In genomic region chr1:97969765-97970164, GRCm38 (mm10) we compare ENCODE assay signal across 25 mouse cellular contexts.
"Had no signal": no experiment of that assay in that cellular context is flagged by ENCODE, and none has a peak within 500 bp of the region (broad histone marks: within the 10 kb centered on the region; RNA-seq: fewer than 3 reads in every experiment).

No protein-coding gene starts in this region.

- H3K4me1 ChIP-seq: hindbrain, embryonic 10.5 days; kidney, embryonic 15.5 days; limb, embryonic 15.5 days; liver, embryonic 12.5 days had no signal

- H3K27me3 ChIP-seq: hindbrain, embryonic 12.5 days; kidney, embryonic 15.5 days; limb, embryonic 13.5 days; limb, embryonic 15.5 days; liver, embryonic 12.5 days had no signal

- H3K9ac ChIP-seq: hindbrain, embryonic 12.5 days; hindbrain, embryonic 14.5 days; kidney, embryonic 15.5 days; limb, embryonic 13.5 days; limb, embryonic 15.5 days; liver, embryonic 12.5 days; liver, embryonic 14.5 days had no signal

- H3K27ac ChIP-seq: gastrocnemius, adult 2 months; heart, embryonic 10.5 days; hindbrain, embryonic 10.5 days; hindbrain, embryonic 12.5 days; hindbrain, embryonic 14.5 days; kidney, embryonic 15.5 days; kidney, postnatal 0 days; limb, embryonic 13.5 days; limb, embryonic 15.5 days; liver, embryonic 12.5 days; liver, embryonic 14.5 days had no signal

- H3K4me2 ChIP-seq: hindbrain, embryonic 12.5 days; hindbrain, embryonic 14.5 days; kidney, embryonic 15.5 days; limb, embryonic 13.5 days; limb, embryonic 15.5 days; liver, embryonic 12.5 days had no signal

- DNase-seq: gastrocnemius, adult 2 months; gastrocnemius, postnatal 10 days; gastrocnemius, postnatal 25 days; heart, adult 18-20 months; heart, postnatal 4 days; kidney, adult 11 months; kidney, adult 2 months; kidney, adult 9 months; kidney, postnatal 14 days; kidney, postnatal 36 days; layer of hippocampus, adult 9-11 months; layer of hippocampus, postnatal 36 days; left cerebral cortex, postnatal 4 days had no signal

- H3K4me3 ChIP-seq: gastrocnemius, adult 2 months; heart, embryonic 10.5 days; hindbrain, embryonic 10.5 days; hindbrain, embryonic 12.5 days; kidney, embryonic 15.5 days; limb, embryonic 13.5 days; limb, embryonic 15.5 days; liver, embryonic 12.5 days had no signal

- H3K36me3 ChIP-seq: hindbrain, embryonic 10.5 days; hindbrain, embryonic 12.5 days; kidney, embryonic 15.5 days; limb, embryonic 13.5 days; limb, embryonic 15.5 days; liver, embryonic 12.5 days had no signal

- H3K9me3 ChIP-seq: heart, embryonic 10.5 days; hindbrain, embryonic 10.5 days; hindbrain, embryonic 12.5 days; kidney, embryonic 15.5 days; limb, embryonic 13.5 days; limb, embryonic 15.5 days; liver, embryonic 12.5 days had no signal

- ATAC-seq: hindbrain, embryonic 16.5 days; inflammation-experienced regulatory T-cells, adult 6 months; liver, embryonic 12.5 days had no signal
